Mouse (Mus musculus): ENCODE data around the gene H2-Q6. TPM values are rescaled to one million over a fixed set of nuclear protein-coding genes. Genes with fewer than 3 reads are reported as not detected.
"Not testable (repeated sequence)": the region's sequence is repeated elsewhere in the genome, so short reads cannot be mapped to it uniquely, and the experiment has no call there.

Gene H2-Q6
- total and polyA plus RNA-seq, 2 experiments from 2014 or later, result 0.26 to 1.8 TPM

- H3K4me1 ChIP-seq (ENCODE audit: control insufficient read depth, insufficient read depth); H3K9me3 ChIP-seq (replicated peaks; ENCODE audit: control insufficient read depth, low read length); ATAC-seq (ENCODE audit: insufficient read depth, low read depth); H3K36me3 ChIP-seq (replicated peaks; ENCODE audit: control insufficient read depth, insufficient read depth, low read length); H3K4me3 ChIP-seq (ENCODE audit: low read depth, low read length); DNase-seq (ENCODE audit: low spot score); H3K9ac ChIP-seq (replicated peaks; ENCODE audit: low read depth, low read length); H3K4me2 ChIP-seq (ENCODE audit: low read depth, low read length); H3K27ac ChIP-seq (ENCODE audit: low read depth): not testable (repeated sequence)
- TF ChIP-seq CTCF (IDR thresholded peaks at IDR 0.05; ENCODE audit: low read depth), result peak; percentile 70
- WGBS, result 6% methylated on average over 8 of the region's 8 CpGs
- peaks cover 15% of the 10 kb centered on the region for H3K27me3 ChIP-seq (ENCODE audit: control insufficient read depth, insufficient read depth, low read length)
These were observed 41.0 kb downstream of the H2-Q6 start for GRCm38 (mm10) chr17:35465651-35466050.

GRCm38 (mm10) chr17:35468936-35469335 lies 44.3 kb downstream of the H2-Q6 start:
- H3K27me3 ChIP-seq (ENCODE audit: control insufficient read depth, insufficient read depth, low read length), result peaks cover 18% of the 10 kb centered on the region
- not testable (repeated sequence) for H3K36me3 ChIP-seq (replicated peaks; ENCODE audit: control insufficient read depth, insufficient read depth, low read length); H3K4me3 ChIP-seq (ENCODE audit: low read depth, low read length); ATAC-seq (ENCODE audit: insufficient read depth, low read depth); H3K9ac ChIP-seq (replicated peaks; ENCODE audit: low read depth, low read length); H3K27ac ChIP-seq (ENCODE audit: low read depth); H3K4me1 ChIP-seq (ENCODE audit: control insufficient read depth, insufficient read depth); H3K4me2 ChIP-seq (ENCODE audit: low read depth, low read length); H3K9me3 ChIP-seq (replicated peaks; ENCODE audit: control insufficient read depth, low read length)
- 31% methylated on average over 3 of the region's 3 CpGs for WGBS
- DNase-seq (ENCODE audit: low spot score), result peak; percentile 5

- DNase-seq (ENCODE audit: low spot score) (no peak), ATAC-seq (ENCODE audit: insufficient read depth, low read depth) (no peak)
- Histone ChIP-seq H3K9me3 (replicated peaks; ENCODE audit: control insufficient read depth, low read length) (no peaks in the 10 kb centered on the region), H3K4me2 (ENCODE audit: low read depth, low read length) (peak within 1 kb of the TSS; percentile 82), H3K4me1 (ENCODE audit: control insufficient read depth, insufficient read depth) (peaks cover 6% of the 10 kb centered on the region; the same call in 1 of the 2 replicates), H3K27ac (ENCODE audit: low read depth) (no peak within 1 kb of the TSS), H3K27me3 (ENCODE audit: control insufficient read depth, insufficient read depth, low read length) (peaks cover 18% of the 10 kb centered on the region), H3K4me3 (ENCODE audit: low read depth, low read length) (peak within 1 kb of the TSS; percentile 54), H3K36me3 (replicated peaks; ENCODE audit: control insufficient read depth, insufficient read depth, low read length) (no peaks in the 10 kb centered on the region), H3K9ac (replicated peaks; ENCODE audit: low read depth, low read length) (no peak within 1 kb of the TSS)
- WGBS, result 3% methylated on average over 63 of the region's 80 CpGs
- TF ChIP-seq CTCF (IDR thresholded peaks at IDR 0.05; ENCODE audit: low read depth) (no peak), EP300 (IDR thresholded peaks at IDR 0.05; ENCODE audit: low read depth) (no peak)
These were observed 45.4 kb downstream of the H2-Q6 start, which contains the start of gene H2-Q10 for GRCm38 (mm10) chr17:35469842-35470751. TSS of gene H2-Q10 (plus strand) at chr17:35470089.

Other genes with a start within 250 kb of the H2-Q6 start
- gene Aif1, start 248.8 kb upstream of the H2-Q6 start, total RNA-seq (2014; rRNA removed; ENCODE audit: low replicate concordance), result 1.8 TPM in 1 of 2 replicates, not detected in the other
- 6.5 and 7.5 TPM in 2 replicates for gene Aif1, start 248.8 kb upstream of the H2-Q6 start, polyA plus RNA-seq (2015; fragmentation: Nextera tagmentation; extraction: Ambion mirVana)
- 6.6 and 52.7 TPM in 2 replicates for gene Lst1, start 236.4 kb upstream of the H2-Q6 start, total RNA-seq (2014; rRNA removed; ENCODE audit: low replicate concordance)
- 7.0 and 9.7 TPM in 2 replicates for gene Lst1, start 236.4 kb upstream of the H2-Q6 start, polyA plus RNA-seq (2015; fragmentation: Nextera tagmentation; extraction: Ambion mirVana)
- 0.27 and 1.0 TPM in 2 replicates for gene Ltb, start 230.4 kb upstream of the H2-Q6 start, total RNA-seq (2014; rRNA removed; ENCODE audit: low replicate concordance)
- gene Ltb, start 230.4 kb upstream of the H2-Q6 start, polyA plus RNA-seq (2015; fragmentation: Nextera tagmentation; extraction: Ambion mirVana), result 0.33 and 0.48 TPM in 2 replicates
- 0.53 TPM in 1 of 2 replicates, not detected in the other for gene Tnf, start 222.8 kb upstream of the H2-Q6 start, total RNA-seq (2014; rRNA removed; ENCODE audit: low replicate concordance)
- gene Tnf, start 222.8 kb upstream of the H2-Q6 start, polyA plus RNA-seq (2015; fragmentation: Nextera tagmentation; extraction: Ambion mirVana), result 0.12 and 0.21 TPM in 2 replicates
- not detected in 2 replicates for gene Lta, start 219.5 kb upstream of the H2-Q6 start, total RNA-seq (2014; rRNA removed; ENCODE audit: low replicate concordance)
- gene Lta, start 219.5 kb upstream of the H2-Q6 start, polyA plus RNA-seq (2015; fragmentation: Nextera tagmentation; extraction: Ambion mirVana), result not detected in 2 replicates
- 0.93 TPM in 1 of 2 replicates, not detected in the other for gene Gm16181, start 204.0 kb upstream of the H2-Q6 start, total RNA-seq (2014; rRNA removed; ENCODE audit: low replicate concordance)
- 0.81 and 0.87 TPM in 2 replicates for gene Gm16181, start 204.0 kb upstream of the H2-Q6 start, polyA plus RNA-seq (2015; fragmentation: Nextera tagmentation; extraction: Ambion mirVana)
- gene Atp6v1g2, start 191.2 kb upstream of the H2-Q6 start, total RNA-seq (2014; rRNA removed; ENCODE audit: low replicate concordance), result 3.2 and 3.7 TPM in 2 replicates
- 10.6 and 10.7 TPM in 2 replicates for gene Atp6v1g2, start 191.2 kb upstream of the H2-Q6 start, polyA plus RNA-seq (2015; fragmentation: Nextera tagmentation; extraction: Ambion mirVana)
- gene Nfkbil1, start 189.1 kb upstream of the H2-Q6 start, total RNA-seq (2014; rRNA removed; ENCODE audit: low replicate concordance), result 14.3 and 33.4 TPM in 2 replicates
- 6.7 and 7.0 TPM in 2 replicates for gene Nfkbil1, start 189.1 kb upstream of the H2-Q6 start, polyA plus RNA-seq (2015; fragmentation: Nextera tagmentation; extraction: Ambion mirVana)
- 148 and 162 TPM in 2 replicates for gene Ddx39b, start 183.1 kb upstream of the H2-Q6 start, total RNA-seq (2014; rRNA removed; ENCODE audit: low replicate concordance)
- gene Ddx39b, start 183.1 kb upstream of the H2-Q6 start, polyA plus RNA-seq (2015; fragmentation: Nextera tagmentation; extraction: Ambion mirVana), result 131 TPM in 2 replicates
- 65.4 and 104 TPM in 2 replicates for gene H2-D1, start 162.1 kb upstream of the H2-Q6 start, total RNA-seq (2014; rRNA removed; ENCODE audit: low replicate concordance)
- gene H2-D1, start 162.1 kb upstream of the H2-Q6 start, polyA plus RNA-seq (2015; fragmentation: Nextera tagmentation; extraction: Ambion mirVana), result 105 and 113 TPM in 2 replicates
- not detected in 2 replicates for gene H2-Q1, start 104.4 kb upstream of the H2-Q6 start, total RNA-seq (2014; rRNA removed; ENCODE audit: low replicate concordance)
- gene H2-Q1, start 104.4 kb upstream of the H2-Q6 start, polyA plus RNA-seq (2015; fragmentation: Nextera tagmentation; extraction: Ambion mirVana), result not detected in 2 replicates
- gene H2-Q2, start 82.6 kb upstream of the H2-Q6 start, total RNA-seq (2014; rRNA removed; ENCODE audit: low replicate concordance), result not detected in 2 replicates
- 0.14 and 0.22 TPM in 2 replicates for gene H2-Q2, start 82.6 kb upstream of the H2-Q6 start, polyA plus RNA-seq (2015; fragmentation: Nextera tagmentation; extraction: Ambion mirVana)
- gene H2-Q4, start 45.2 kb upstream of the H2-Q6 start, total RNA-seq (2014; rRNA removed; ENCODE audit: low replicate concordance), result 6.9 and 19.7 TPM in 2 replicates
- gene H2-Q4, start 45.2 kb upstream of the H2-Q6 start, polyA plus RNA-seq (2015; fragmentation: Nextera tagmentation; extraction: Ambion mirVana), result 2.2 and 2.8 TPM in 2 replicates
- gene H2-Q7, start 14.3 kb downstream of the H2-Q6 start, total RNA-seq (2014; rRNA removed; ENCODE audit: low replicate concordance), result not detected in 2 replicates
- gene H2-Q7, start 14.3 kb downstream of the H2-Q6 start, polyA plus RNA-seq (2015; fragmentation: Nextera tagmentation; extraction: Ambion mirVana), result 1.1 TPM in 2 replicates
- not detected in 2 replicates for gene H2-Q10, start 45.2 kb downstream of the H2-Q6 start, total RNA-seq (2014; rRNA removed; ENCODE audit: low replicate concordance)
- 0.10 and 0.11 TPM in 2 replicates for gene H2-Q10, start 45.2 kb downstream of the H2-Q6 start, polyA plus RNA-seq (2015; fragmentation: Nextera tagmentation; extraction: Ambion mirVana)
- gene Pou5f1, start 81.2 kb downstream of the H2-Q6 start, total RNA-seq (2014; rRNA removed; ENCODE audit: low replicate concordance), result not detected in 2 replicates
- not detected in 2 replicates for gene Pou5f1, start 81.2 kb downstream of the H2-Q6 start, polyA plus RNA-seq (2015; fragmentation: Nextera tagmentation; extraction: Ambion mirVana)
- gene Tcf19, start 92.0 kb downstream of the H2-Q6 start, total RNA-seq (2014; rRNA removed; ENCODE audit: low replicate concordance), result 58.8 and 68.0 TPM in 2 replicates
- gene Tcf19, start 92.0 kb downstream of the H2-Q6 start, polyA plus RNA-seq (2015; fragmentation: Nextera tagmentation; extraction: Ambion mirVana), result 21.3 and 23.3 TPM in 2 replicates
- 4.8 and 30.8 TPM in 2 replicates for gene Cchcr1, start 92.2 kb downstream of the H2-Q6 start, total RNA-seq (2014; rRNA removed; ENCODE audit: low replicate concordance)
- gene Cchcr1, start 92.2 kb downstream of the H2-Q6 start, polyA plus RNA-seq (2015; fragmentation: Nextera tagmentation; extraction: Ambion mirVana), result 4.5 and 4.8 TPM in 2 replicates
- gene Psors1c2, start 108.4 kb downstream of the H2-Q6 start, total RNA-seq (2014; rRNA removed; ENCODE audit: low replicate concordance), result 1.3 TPM in 1 of 2 replicates, not detected in the other
- 0.14 TPM in 1 of 2 replicates, not detected in the other for gene Psors1c2, start 108.4 kb downstream of the H2-Q6 start, polyA plus RNA-seq (2015; fragmentation: Nextera tagmentation; extraction: Ambion mirVana)
- gene Cdsn, start 127.3 kb downstream of the H2-Q6 start, total RNA-seq (2014; rRNA removed; ENCODE audit: low replicate concordance), result 0.23 and 0.89 TPM in 2 replicates
- 0.37 and 0.48 TPM in 2 replicates for gene Cdsn, start 127.3 kb downstream of the H2-Q6 start, polyA plus RNA-seq (2015; fragmentation: Nextera tagmentation; extraction: Ambion mirVana)
- gene 2300002M23Rik, start 142.6 kb downstream of the H2-Q6 start, total RNA-seq (2014; rRNA removed; ENCODE audit: low replicate concordance), result not detected in 2 replicates
- not detected in 2 replicates for gene 2300002M23Rik, start 142.6 kb downstream of the H2-Q6 start, polyA plus RNA-seq (2015; fragmentation: Nextera tagmentation; extraction: Ambion mirVana)
- gene Sfta2, start 176.7 kb downstream of the H2-Q6 start, total RNA-seq (2014; rRNA removed; ENCODE audit: low replicate concordance), result not detected in 2 replicates
- gene Sfta2, start 176.7 kb downstream of the H2-Q6 start, polyA plus RNA-seq (2015; fragmentation: Nextera tagmentation; extraction: Ambion mirVana), result not detected in 2 replicates
- not detected in 2 replicates for gene Gm9573, start 201.8 kb downstream of the H2-Q6 start, total RNA-seq (2014; rRNA removed; ENCODE audit: low replicate concordance)
- gene Gm9573, start 201.8 kb downstream of the H2-Q6 start, polyA plus RNA-seq (2015; fragmentation: Nextera tagmentation; extraction: Ambion mirVana), result not detected in 2 replicates
- gene Mucl3, start 218.8 kb downstream of the H2-Q6 start, total RNA-seq (2014; rRNA removed; ENCODE audit: low replicate concordance), result not detected in 2 replicates
- not detected in 2 replicates for gene Mucl3, start 218.8 kb downstream of the H2-Q6 start, polyA plus RNA-seq (2015; fragmentation: Nextera tagmentation; extraction: Ambion mirVana)
- 25.5 and 59.8 TPM in 2 replicates for gene Vars2, start 242.7 kb downstream of the H2-Q6 start, total RNA-seq (2014; rRNA removed; ENCODE audit: low replicate concordance)
- gene Vars2, start 242.7 kb downstream of the H2-Q6 start, polyA plus RNA-seq (2015; fragmentation: Nextera tagmentation; extraction: Ambion mirVana), result 9.4 and 9.8 TPM in 2 replicates
- 21.0 and 24.2 TPM in 2 replicates for gene Gtf2h4, start 248.9 kb downstream of the H2-Q6 start, total RNA-seq (2014; rRNA removed; ENCODE audit: low replicate concordance)
- gene Gtf2h4, start 248.9 kb downstream of the H2-Q6 start, polyA plus RNA-seq (2015; fragmentation: Nextera tagmentation; extraction: Ambion mirVana), result 18.0 and 21.2 TPM in 2 replicates

Measured in heart, postnatal 0 days (tissue).